Mouse (Mus musculus) gastrocnemius, postnatal 10 days (tissue): ENCODE results near the gene Cry2. TPM values are rescaled to one million over a fixed set of nuclear protein-coding genes. Genes with fewer than 3 reads are reported as not detected.
A peak's percentile ranks its signal among the peaks of the same experiment; 100 is the strongest.
"Not testable (repeated sequence)": the region's sequence is repeated elsewhere in the genome, so short reads cannot be mapped to it uniquely, and the experiment has no call there.

ENCODE experiments used
- DNase-seq: peaks from one replicate; pipeline ENCODE4 v3.0.0; 2021; ENCODE audit warnings: mixed read lengths
- long read RNA-seq, 2 experiments: library from polyadenylated mRNA; stranded (forward); transcript quantifications; one replicate each; pipeline ENCODE4 v2.0.0; 2021
- total RNA-seq, 2 experiments: library from RNA; stranded (reverse); gene quantifications; 2 replicates each; pipeline ENCODE4 v1.2.3; 2021

Cry2 gene
- 10 to 100 TPM; 35.7 to 42.7 TPM for total RNA-seq
- long read RNA-seq, experiment 1, transcript Cry2-201 (12 exons, 3,976 nt), result major isoform, 86 of 105 reads
- long read RNA-seq, experiment 1, partial matches to known transcripts, result 14 of 105 reads
- long read RNA-seq, experiment 1, other reads (novel, unspliced or antisense), result 5 of 105 reads
- long read RNA-seq, experiment 2, transcript Cry2-201 (12 exons, 3,976 nt), result major isoform, 62 of 73 reads
- long read RNA-seq, experiment 2, partial matches to known transcripts, result 5 of 73 reads
- long read RNA-seq, experiment 2, other reads (novel, unspliced or antisense), result 6 of 73 reads

DNA sequence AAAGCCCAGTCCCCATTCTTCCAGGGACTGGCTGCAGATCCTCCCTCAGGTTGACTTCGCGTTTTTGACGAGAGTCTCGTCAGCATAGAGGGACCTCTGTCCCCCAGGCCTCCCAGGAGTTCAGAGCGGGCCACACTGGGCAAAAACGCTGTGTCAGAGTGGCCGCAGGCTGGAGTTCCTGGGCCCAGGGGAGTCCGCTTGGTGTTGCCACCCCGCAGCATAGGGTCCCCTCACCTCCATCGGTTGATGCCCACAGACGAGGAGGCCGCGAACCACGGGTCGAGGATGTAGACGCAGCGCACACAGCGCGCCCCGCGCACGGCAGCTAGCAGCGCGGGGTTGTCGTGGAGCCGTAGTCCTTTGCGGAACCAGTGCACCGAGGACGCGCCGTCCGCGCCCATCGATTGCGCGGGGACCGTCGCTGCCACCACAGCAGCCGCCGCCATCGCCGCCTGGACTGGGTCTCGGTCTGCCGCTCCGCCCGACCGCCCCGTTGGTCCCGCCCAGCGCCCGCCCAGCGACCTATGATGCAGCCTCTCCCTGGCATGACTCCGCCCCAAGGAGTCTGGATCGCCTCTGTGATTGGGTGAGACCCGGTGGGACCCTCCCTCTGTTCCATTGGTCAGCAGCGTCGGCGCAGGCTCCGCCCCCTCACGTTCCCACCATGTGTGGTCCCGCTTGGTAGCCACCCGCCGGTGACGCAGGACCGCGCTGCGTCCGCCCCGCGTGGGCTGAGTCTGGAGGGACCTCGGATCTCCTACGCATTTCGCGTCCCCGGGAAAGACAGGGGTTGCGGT lies at the start of gene Cry2:
Gene Cry2, minus strand, starts transcription at position 466 of the 797 bp plus-strand sequence.
- peak; percentile 97 for DNase-seq

DNA sequence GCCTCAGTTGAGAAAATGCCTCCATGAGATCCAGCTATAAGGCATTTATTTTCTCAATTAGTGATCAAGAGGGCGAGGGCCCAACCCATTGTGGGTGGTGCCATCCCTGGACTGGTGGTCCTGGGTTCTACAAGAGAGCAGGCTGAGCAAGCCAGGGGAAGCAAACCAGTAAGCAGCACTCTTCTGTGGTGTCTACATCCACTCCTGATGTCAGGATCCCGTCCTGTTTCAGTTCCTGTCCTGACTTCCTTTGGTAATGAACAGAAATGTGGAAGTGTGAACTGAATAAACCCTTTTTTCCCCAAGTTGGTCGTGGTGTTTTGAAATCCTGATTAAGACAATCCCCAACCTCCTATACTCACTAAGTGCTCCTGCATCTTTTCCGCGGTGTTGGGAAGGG lies 49.7 kb upstream of the Cry2 start:
- no peak for DNase-seq

DNA sequence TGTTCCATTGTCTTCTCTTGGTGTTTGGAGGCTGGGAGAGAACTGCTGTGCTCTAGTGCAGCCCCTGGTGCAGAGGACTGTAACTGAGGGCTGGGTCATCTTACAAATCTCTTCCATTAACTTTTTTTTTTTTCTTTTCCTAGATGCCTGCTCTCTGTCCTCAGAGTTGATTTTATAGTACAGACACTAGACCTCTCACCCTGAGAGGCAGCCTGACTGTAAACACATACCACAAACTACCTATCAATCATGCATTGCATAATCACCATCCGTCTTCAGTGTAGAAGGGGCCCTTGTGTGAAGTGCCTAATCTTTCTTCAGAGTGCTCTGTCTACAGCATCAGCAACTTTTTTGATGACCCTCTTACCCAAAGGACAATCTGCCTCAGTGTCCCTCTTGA lies 48.7 kb upstream of the Cry2 start:
- DNase-seq, result no peak

DNA sequence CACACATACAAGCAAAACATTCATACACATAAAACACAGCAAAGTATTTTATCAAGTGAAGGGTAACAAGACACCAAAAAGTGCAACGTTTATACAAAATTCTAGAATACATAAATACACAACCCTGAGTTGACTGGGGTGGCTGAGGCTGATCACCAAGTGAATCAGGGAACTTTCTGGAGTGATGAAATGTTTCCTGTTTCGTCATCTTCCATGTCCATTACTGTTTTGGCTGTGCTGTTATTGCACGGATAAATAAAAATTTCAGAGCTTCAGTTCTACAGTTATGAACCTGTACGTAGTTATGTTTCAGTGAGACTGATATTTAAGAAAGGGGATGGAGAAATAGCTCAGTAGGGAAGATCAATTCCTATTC lies 44.5 kb upstream of the Cry2 start:
- no peak for DNase-seq

DNA sequence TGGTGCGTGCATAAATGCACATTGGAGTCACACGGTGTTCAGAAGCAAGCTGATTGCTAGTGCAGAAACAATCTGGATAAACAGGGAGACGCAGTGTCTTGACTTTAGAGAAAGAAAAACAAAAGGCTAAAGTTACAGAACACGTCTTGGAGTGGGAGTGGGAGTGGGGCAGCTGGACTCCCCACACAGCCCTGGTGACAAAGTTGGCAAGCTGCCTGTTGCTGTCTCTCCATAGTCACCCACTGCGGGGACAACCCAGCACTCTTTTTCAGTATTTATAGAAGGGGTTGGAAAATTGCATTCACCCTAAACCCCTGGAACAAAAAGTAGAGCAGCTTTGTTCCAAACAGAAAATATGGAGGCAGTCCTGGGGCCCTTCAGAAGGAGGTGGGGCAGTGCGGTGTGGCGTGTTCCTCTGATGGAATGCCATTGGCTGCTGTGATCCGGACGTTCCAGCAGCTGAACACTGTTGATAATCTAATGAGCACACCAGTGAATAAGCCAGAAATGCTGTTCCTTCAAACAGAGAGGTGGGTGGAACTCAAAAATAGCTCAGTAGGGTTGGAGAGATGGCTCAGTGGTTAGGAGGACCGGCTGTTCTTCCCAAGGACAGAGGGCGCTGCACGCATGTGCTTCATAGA lies 43.9 kb upstream of the Cry2 start:
- no peak for DNase-seq

DNA sequence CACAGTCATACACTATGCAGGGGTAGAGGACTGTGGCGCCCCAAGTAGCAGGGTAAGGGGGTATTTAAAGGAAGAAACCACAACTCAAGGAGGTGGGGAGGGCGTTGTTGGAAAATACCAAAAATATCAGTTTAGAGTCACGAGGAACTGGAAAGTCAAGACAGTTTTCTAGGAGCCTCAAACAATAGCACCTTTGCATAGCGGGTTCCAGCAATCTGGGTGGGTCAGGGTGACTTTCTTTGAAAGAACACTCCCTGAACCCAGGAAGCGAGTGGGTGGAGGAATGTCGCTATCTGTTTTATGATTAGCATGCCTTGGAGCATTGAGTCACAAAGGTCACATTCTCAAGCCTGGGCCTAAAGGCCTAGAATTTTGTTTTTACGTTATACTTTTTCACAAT lies 42.7 kb upstream of the Cry2 start:
- not testable (repeated sequence) for DNase-seq

DNA sequence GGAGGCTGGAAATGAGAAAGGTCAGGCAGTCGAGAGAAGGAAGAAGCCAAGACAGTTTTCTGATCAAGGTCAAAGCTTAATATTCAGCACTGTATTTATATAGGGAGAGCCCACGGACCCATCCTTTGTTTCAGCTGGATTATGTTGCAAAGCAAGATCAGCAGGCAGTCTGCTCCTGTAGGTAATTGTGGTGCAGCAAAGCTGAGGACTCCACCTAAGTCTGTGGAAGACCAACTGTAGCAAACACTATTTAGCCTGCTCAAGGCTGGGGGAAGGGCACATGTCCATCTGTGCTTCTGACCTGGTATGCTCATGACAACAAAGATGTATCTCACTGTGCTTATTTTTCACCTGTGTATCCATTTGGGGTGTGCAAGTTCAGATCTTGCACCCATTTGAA lies 41.9 kb upstream of the Cry2 start:
- DNase-seq, result no peak

DNA sequence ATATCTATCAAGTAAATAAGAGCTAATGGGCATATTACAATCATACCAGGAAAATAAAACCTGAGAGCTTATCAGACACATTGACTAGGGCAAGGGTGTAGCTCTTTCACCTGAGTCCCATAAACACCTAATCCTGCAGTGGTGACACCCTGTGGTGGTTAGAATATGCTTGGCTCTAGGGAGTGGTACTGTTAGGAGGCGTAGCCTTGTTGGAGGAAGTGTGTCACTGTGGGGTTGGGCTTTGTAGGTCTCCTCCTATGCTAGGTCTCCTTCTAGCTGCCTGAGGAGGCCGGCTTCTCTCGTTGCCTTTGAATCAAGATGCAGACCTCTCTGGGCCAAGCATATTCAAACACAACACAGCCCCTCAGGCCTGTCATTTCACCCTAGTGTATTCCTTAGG lies 41.1 kb upstream of the Cry2 start:
- no peak for DNase-seq

DNA sequence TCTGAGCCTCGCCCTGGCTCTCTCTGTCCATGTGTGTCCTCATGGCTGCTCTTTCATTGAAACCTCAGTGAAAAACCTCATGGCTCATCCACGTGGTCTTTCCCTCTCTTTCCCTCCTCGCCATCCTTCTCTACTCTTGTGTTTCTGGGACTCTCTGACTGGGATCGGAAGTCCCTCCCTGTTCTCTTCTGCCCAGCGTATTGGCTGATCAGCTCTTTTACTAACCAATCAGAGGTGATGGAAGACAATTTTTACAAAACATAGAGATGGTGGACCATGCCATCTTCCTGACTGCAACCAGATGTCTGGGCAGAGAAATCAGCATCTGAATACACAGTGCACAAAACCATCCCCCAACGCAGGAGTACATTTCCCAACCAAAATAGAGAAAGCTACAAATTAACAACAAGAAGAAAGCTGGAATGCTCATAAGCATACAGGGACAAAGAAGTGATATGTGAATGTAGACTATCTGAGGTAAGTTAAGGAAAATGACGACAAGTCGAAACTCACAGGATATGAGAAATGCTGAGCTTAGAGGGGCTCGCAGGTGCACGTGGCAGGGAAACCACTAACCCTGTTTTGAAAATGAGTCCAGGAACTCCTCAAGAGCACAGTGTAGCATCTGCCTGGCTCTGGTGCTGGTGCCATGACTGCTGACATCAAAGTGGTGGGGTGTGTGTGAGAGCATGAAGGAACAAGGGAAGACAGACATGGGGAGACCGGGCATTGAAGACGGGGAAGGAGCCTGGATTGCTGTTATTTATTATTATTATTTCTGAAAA lies 38.2 kb upstream of the Cry2 start:
- no peak for DNase-seq

DNA sequence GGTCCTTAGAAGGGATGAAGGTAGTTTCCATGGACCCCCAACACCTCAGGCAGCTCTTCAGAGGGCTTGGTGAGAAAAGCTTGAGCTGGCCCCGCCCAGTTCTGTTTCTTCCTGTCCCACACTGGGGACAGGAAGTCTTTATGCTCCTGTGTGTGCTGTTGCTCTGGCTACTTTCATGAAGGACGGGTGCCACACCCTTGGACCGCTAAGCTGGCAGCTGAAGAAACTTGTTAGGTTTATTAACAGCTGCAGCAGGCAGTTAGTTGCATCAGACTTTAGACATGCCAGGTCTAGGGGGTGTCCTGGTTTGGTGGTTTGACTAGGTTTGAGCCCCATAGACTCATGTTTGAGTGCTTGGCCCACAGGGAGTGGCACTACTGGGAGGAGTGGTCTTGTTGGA lies 30.8 kb upstream of the Cry2 start:
- DNase-seq, result no peak

DNA sequence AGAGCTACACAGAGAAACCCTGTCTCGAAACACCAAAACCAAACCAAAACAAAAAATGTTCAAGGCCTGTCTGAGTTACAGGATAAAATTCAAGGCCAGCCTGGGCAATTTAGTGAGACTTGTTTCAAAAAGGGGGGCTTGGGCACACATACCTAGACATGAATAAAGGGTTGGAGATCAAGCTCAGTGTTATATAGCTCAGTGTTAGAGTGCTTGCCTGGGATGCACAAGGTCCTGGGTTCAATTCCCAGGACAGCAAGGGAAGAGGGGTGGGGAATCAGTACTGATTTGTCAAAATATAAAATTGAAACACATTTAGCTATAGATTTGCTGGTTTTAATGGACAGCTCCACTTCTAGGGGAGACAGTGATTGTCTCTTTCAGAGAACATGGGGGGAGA lies 27.4 kb upstream of the Cry2 start:
- DNase-seq, result no peak

DNA sequence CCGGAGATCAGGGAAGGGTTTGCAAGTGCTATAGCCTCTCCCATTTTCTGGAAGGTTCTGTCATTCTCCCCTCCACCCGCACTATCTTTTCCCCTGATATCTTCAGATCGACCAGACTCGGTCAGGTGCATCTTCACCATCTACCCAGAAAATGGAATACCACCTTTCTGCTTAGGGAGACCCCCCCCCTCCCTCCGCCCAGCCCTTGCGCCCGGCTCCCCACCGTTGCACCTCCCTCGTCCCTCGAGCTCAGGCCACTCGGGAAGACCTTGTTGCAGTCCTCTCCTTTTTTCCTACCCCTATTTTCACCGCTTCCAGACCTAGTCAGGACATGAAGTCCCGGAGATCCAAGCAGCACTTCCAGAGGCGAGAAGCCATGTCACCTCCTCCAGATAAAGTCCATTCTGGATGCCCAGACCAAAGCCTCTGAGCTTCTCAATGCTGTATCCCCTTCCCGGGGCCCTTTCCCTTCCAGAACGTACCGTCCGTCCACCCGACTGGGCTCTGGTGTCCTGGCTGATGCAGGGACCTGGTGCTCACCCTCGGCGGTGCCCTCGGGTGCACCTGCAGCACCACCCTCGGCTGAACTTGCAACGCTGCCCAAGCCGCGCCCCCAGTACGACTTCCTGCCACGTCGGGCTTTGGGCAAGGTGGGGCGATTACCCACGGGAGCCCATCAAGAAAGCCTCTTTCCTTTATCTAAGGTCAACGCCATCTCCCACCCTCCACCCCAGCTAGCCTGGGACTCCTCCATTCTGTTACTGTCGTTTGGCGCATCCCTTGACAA lies 26.3 kb upstream of the Cry2 start, which contains the start of gene Slc35c1:
Gene Slc35c1, minus strand, starts transcription at position 618 of the 787 bp plus-strand sequence.
- DNase-seq, result peak; percentile 25

DNA sequence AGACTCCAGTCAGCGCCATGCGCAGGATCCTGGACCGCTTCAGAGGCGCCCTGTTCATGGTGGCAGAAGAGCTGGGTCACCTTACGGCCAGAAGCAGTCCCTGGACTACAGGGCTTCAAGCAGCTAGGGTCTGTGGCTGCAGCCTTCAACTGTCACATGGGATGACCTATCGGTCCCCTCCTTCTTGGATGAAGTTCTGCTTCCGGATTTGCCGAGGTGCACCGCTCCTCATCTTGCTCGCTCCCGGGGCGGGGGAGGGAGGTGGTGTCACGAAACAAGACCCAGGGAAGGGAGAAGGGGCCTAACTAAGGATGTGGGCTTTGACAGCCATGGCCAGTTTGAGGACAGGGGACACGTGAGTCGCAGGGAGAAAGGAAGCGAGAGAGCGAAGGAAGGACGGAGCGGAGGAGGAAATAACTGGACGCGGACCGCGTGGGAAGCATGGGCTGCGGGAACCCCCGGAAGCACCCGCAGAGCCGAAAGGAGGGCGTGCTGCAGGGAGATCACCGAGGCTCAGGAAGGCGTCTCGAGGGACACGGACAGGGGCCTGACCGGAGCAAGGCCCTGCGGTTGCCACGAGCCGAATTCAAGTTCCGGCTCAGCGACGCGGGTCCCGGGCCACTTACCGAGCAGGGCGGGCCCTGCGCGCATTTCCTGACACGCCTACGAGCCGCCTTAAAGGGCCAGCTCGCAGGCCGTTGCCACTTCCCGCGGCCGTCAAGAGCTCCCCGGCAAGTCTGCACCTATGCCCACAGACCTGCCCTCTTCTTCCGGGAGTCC lies 25.5 kb upstream of the Cry2 start:
- DNase-seq, result peak; percentile 72

DNA sequence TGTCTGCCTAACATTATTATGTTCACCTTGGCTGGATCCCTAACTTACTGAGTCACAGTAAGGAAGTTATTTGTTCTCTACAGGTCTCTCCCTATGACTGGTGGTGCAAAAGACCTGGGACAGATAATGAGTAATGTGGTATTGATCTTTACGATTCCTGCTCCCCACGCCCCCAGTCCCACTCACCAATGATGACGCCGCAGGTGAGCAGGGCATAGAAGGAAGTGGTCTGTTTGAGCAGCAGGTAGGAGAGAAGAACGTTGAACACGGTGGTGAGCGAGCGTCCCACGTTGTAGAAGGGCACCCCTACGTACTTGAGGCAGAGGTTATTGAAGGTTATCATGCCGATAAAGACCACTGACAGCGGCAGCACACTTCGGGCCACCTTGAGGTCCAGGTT lies 24.6 kb upstream of the Cry2 start:
- DNase-seq, result no peak

DNA sequence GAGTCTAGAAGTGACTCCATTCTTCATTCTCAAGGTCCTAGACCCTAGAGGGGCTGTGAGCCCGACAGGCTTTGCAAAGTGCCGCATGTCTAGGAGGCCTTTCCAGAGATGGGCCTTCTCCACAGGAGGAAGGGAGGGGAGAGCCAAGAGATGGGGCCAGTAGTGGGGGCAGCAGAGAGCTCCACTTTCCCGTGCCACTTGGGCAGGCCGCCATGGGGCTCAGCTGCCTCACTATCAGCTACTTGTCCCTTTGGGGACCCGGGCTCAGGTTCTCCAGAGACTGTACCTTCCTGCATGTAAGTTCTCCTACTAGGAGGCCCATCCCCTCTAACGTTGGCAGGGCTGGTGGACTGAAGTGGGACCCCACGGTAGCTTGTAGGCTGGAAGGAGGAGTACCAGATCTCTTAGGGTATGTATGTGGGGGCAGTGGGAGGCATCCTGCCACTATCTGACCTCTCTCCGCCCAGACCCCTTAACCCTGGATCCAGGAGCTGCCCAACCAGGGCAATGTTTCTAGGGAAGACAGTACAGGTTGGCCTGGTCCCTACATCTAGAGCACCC lies 23.2 kb upstream of the Cry2 start:
- DNase-seq, result peak; percentile 16

DNA sequence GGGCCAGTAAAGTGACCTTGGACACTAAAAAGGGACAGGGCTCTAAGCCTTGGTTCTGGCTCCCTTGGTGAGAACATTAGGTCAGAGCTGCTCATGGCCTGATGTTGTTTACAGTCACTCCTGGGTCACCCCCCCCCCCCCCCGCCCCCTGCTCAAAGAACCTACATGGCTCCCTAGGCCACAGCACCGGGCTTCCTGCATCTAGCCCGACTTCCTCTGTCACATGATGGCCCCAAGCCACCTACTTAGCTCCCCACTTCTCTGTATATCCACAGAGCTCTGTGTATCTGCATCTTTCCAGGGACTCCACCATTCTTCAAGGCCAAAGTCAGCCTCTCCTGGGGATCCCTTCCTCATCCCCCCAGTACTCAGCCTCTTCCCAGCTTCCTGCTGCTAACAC lies 21.9 kb upstream of the Cry2 start:
- DNase-seq, result no peak

DNA sequence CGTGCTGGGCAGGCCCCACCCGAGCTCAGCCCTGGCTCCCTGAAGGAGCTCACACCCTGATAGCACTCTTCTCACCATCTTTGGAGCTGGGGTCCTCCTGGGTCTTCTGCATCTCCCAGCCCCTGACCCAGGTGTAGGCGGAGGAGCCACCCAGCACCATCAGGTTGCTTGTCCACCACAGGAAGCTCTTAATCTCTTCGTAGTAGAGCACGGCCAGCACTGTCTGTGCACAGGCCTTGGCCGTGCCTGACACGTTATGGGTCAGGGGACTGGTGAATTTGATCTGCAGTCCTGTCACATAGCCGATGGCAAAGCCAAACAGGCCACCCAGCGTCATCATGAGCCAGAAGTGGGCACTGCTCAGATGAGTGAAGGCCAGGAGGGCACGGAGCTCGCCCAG lies 20.3 kb upstream of the Cry2 start:
- DNase-seq, result no peak

DNA sequence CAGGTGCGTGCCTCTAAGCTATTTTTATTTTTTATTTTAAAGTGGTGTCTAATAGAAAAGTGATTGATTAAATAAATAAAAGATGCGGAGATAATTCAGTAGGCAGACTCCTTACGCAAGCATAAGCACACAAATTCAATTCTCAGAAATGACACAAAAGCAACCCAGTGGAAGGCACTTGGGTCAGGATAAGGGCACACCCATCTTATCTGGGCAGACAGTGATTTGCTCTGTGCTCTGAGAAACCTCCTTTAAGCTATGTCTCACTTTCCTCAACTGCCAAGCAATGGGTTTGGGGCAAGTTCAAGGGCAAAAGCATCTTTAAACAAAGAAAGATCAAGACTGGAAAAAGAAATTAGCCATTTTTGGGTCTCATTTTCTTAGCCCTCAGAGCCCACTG lies 17.3 kb upstream of the Cry2 start:
- DNase-seq, result no peak

DNA sequence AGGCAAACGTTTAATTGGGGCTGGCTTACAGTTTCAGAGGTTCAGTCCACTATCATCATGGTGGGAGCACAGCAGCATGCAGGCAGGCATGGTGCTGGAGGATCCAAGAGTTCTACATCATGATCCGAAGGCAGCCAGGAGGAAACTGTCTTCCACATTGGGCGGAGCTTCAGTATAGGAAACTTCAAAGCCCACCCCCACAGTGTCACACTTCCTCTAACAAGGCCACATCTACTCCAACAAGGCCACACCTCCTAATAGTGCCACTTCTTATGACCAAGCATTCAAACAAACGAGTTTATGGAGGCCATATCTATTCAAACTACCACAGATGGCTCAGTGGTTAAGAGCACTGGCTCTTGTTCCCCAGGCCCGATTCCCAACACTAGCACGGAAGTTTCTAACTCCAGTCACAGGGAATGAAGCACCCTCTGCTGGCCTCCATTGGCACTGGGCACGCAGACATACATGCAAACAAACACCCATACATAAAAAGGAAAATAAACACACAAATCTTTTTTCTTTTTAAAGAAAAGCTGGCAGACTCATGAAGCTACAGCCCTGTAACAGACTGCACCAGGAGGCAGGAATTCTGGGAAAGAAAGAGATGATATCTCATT lies 13.4 kb upstream of the Cry2 start:
- DNase-seq, result no peak

DNA sequence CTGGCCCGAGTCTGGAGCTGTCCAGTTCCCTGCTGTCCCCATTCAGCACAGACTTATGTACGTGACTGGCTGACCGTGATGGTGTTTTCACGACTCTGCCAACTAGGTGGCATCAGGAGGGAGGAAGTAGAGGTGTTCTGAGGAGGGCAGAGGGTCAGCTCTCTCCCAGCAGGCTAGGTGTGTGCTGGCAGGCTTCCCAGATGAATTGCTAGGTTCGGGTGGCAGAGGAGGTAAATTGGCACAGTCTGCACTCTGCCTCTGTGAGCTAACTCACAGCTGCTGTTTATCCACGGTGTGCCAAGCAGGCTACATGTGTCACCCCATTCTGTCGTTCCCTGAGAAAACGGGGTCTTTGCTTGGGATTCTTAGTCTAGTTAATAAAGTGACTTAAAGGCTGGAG lies 12.8 kb upstream of the Cry2 start:
- DNase-seq, result no peak
